Mouse (Mus musculus) spleen, adult 2 months (tissue): ENCODE data around the gene OR5BS1P.
A peak's percentile ranks its signal among the peaks of the same experiment; 100 is the strongest.

Source experiments
- CTCF ChIP-seq: fragments of 200-500 bp; IDR thresholded peaks from 2 replicates; pipeline ENCODE4 v1.5.1; 2011; ENCODE audit warnings: mild to moderate bottlenecking, inconsistent platforms; ENCODE audit not compliant: insufficient read depth, insufficient read length, insufficient replicate concordance; ENCODE audit errors: extremely low read depth
- POLR2A ChIP-seq: fragments of 200-500 bp; IDR thresholded peaks from 2 replicates; pipeline ENCODE4 v1.6.1; 2011; ENCODE audit warnings: low read depth, low read length, inconsistent platforms

- peak; percentile 40; the same call in 1 of the 2 replicates for TF ChIP-seq POLR2A
- TF ChIP-seq CTCF: no peak
These were observed 41.8 kb downstream of the OR5BS1P start for GRCm38 (mm10) chr15:98511386-98511928.
